Mouse (Mus musculus) limb, embryonic 14.5 days (tissue): ENCODE results near the gene Nr6a1. TPM values are rescaled to one million over a fixed set of nuclear protein-coding genes. Genes with fewer than 3 reads are reported as not detected.

Source experiments
- ATAC-seq: fragments of 200-750 bp; cut with Nextera tagmentation; 2 replicates; pipeline ENCODE4 v1.8.0; 2017; ENCODE audit warnings: low read depth, moderate number of reproducible peaks, moderate TSS enrichment; ENCODE audit not compliant: low FRiP score
- DNase-seq: peaks from one replicate; pipeline ENCODE4 v3.0.0-alpha.2; 2015; ENCODE audit warnings: low spot score
- H3K27ac ChIP-seq: fragments of 300-500 bp; sonication (generic); replicated peaks from 2 replicates; pipeline ENCODE4 v1.5.1; 2014; ENCODE audit warnings: low read depth, mild to moderate bottlenecking, low read length, moderate library complexity, mixed read lengths
- H3K27me3 ChIP-seq: fragments of 300-500 bp; sonication (generic); 2 replicates; pipeline ENCODE4 v1.6.1; 2014; ENCODE audit warnings: low read length, mixed read lengths; ENCODE audit not compliant: control insufficient read depth, insufficient read depth
- H3K36me3 ChIP-seq: fragments of 300-500 bp; sonication (generic); 2 replicates; pipeline ENCODE4 v1.6.1; 2014; ENCODE audit warnings: mild to moderate bottlenecking, low read length, moderate library complexity, mixed read lengths; ENCODE audit not compliant: control insufficient read depth, insufficient read depth
- H3K4me1 ChIP-seq: fragments of 300-500 bp; sonication (generic); 2 replicates; pipeline ENCODE4 v1.6.1; 2014; ENCODE audit warnings: antibody characterized with exemption, low read length, mixed read lengths; ENCODE audit not compliant: control insufficient read depth, insufficient read depth
- H3K4me2 ChIP-seq: fragments of 300-500 bp; sonication (generic); replicated peaks from 2 replicates; pipeline ENCODE4 v1.6.1; 2014; ENCODE audit warnings: low read depth, mild to moderate bottlenecking, low read length, moderate library complexity; ENCODE audit not compliant: severe bottlenecking
- H3K4me3 ChIP-seq: fragments of 300-500 bp; sonication (generic); replicated peaks from 2 replicates; pipeline ENCODE4 v1.5.1; 2014; ENCODE audit warnings: low read length
- H3K9ac ChIP-seq: fragments of 300-500 bp; sonication (generic); 2 replicates; pipeline ENCODE4 v1.6.1; 2014; ENCODE audit warnings: mild to moderate bottlenecking, low read depth, low read length, moderate library complexity; ENCODE audit not compliant: severe bottlenecking
- H3K9me3 ChIP-seq: fragments of 300-500 bp; sonication (generic); 2 replicates; pipeline ENCODE4 v1.6.1; 2016; ENCODE audit warnings: low read length; ENCODE audit not compliant: control insufficient read depth
- POLR2A ChIP-seq: fragments of 200-500 bp; IDR thresholded peaks from 2 replicates; pipeline ENCODE4 v1.8.0; 2012; ENCODE audit warnings: inconsistent platforms, mild to moderate bottlenecking, moderate library complexity, borderline replicate concordance; ENCODE audit not compliant: insufficient read depth, insufficient read length; ENCODE audit errors: extremely low read depth
- WGBS: fragments of 180-500 bp; shearing (Covaris S2); extraction: QIAGEN DNeasy Blood & Tissue Kit; methylation state at CpG from one replicate; pipeline ENCODE4 v1.1.7; 2014; 5-methylcytosine and 5-hydroxymethylcytosine counted together
- polyA plus RNA-seq, 2 experiments: library from polyadenylated mRNA; depleted of rRNA in 1 of 2; stranded (reverse) in 1 of 2; unstranded in 1 of 2; fragments of >200 nt; fragmentation: Nextera tagmentation in 1 of 2; extraction: Ambion mirVana in 1 of 2; gene quantifications; 2 replicates each; pipeline versions ENCODE4 v1.2.1 to v1.2.3; 2012 to 2014

Gene Nr6a1
- polyA plus RNA-seq, 2 experiments, result 1.2 to 2.4 TPM

- H3K27ac ChIP-seq, result no peak overlapping the region
- H3K36me3 ChIP-seq, result no peaks in the 10 kb centered on the region
Observed at GRCm38 (mm10) chr2:38973223-38973622, 45.7 kb upstream of the Nr6a1 start.

GRCm38 (mm10) chr2:38970057-38970456 is 42.6 kb upstream of the Nr6a1 start:
- H3K4me2 ChIP-seq, result no peak overlapping the region
- no peak for DNase-seq
- no peak overlapping the region for H3K4me3 ChIP-seq
- no peaks in the 10 kb centered on the region for H3K9me3 ChIP-seq
- H3K27me3 ChIP-seq, result no peaks in the 10 kb centered on the region
- no peak overlapping the region for H3K27ac ChIP-seq
- no peak for TF ChIP-seq POLR2A
- no peak overlapping the region for H3K9ac ChIP-seq
- ATAC-seq, result no peak
- WGBS, result 78% methylated on average over 5 of the region's 5 CpGs
- no peaks in the 10 kb centered on the region for H3K36me3 ChIP-seq
- no peaks in the 10 kb centered on the region for H3K4me1 ChIP-seq

More at GRCm38 (mm10) chr2:38973223-38973622, 45.7 kb upstream of the Nr6a1 start:
- 37% methylated on average over 2 of the region's 2 CpGs for WGBS
- no peak overlapping the region for H3K4me2 ChIP-seq
- no peaks in the 10 kb centered on the region for H3K4me1 ChIP-seq
- no peak overlapping the region for H3K9ac ChIP-seq
- no peaks in the 10 kb centered on the region for H3K27me3 ChIP-seq
- DNase-seq, result no peak
- H3K9me3 ChIP-seq, result no peaks in the 10 kb centered on the region
- TF ChIP-seq POLR2A, result no peak
- H3K4me3 ChIP-seq, result no peak overlapping the region
- no peak for ATAC-seq

- no peak for TF ChIP-seq POLR2A
- Histone ChIP-seq H3K36me3 (no peaks in the 10 kb centered on the region), H3K27ac (no peak overlapping the region), H3K4me3 (no peak overlapping the region), H3K9ac (no peak overlapping the region), H3K4me1 (no peaks in the 10 kb centered on the region), H3K4me2 (no peak overlapping the region), H3K27me3 (no peaks in the 10 kb centered on the region), H3K9me3 (no peaks in the 10 kb centered on the region)
- DNase-seq (no peak), ATAC-seq (no peak)
- 83% methylated on average over 2 of the region's 2 CpGs for WGBS
Observed at GRCm38 (mm10) chr2:38969650-38970049, 42.2 kb upstream of the Nr6a1 start.

GRCm38 (mm10) chr2:38964198-38964597 is 36.7 kb upstream of the Nr6a1 start:
- Histone ChIP-seq H3K36me3 (no peaks in the 10 kb centered on the region), H3K9me3 (no peaks in the 10 kb centered on the region), H3K27me3 (no peaks in the 10 kb centered on the region), H3K9ac (no peak overlapping the region), H3K4me1 (no peaks in the 10 kb centered on the region), H3K4me3 (no peak overlapping the region), H3K27ac (no peak overlapping the region), H3K4me2 (no peak overlapping the region)
- WGBS, result 16% methylated on average over 4 of the region's 4 CpGs
- ATAC-seq (no peak), DNase-seq (no peak)
- no peak for TF ChIP-seq POLR2A

- no peak for TF ChIP-seq POLR2A
- 79% methylated on average over 5 of the region's 5 CpGs for WGBS
Observed at GRCm38 (mm10) chr2:38957671-38958223, 30.3 kb upstream of the Nr6a1 start.

GRCm38 (mm10) chr2:38956062-38956461 is 28.6 kb upstream of the Nr6a1 start:
- TF ChIP-seq POLR2A, result no peak
- ATAC-seq, result no peak
- no peaks in the 10 kb centered on the region for H3K4me1 ChIP-seq
- no peaks in the 10 kb centered on the region for H3K27me3 ChIP-seq
- H3K36me3 ChIP-seq, result no peaks in the 10 kb centered on the region
- H3K4me2 ChIP-seq, result no peak overlapping the region
- no peak for DNase-seq
- H3K4me3 ChIP-seq, result no peak overlapping the region
- no peak overlapping the region for H3K9ac ChIP-seq
- no peak overlapping the region for H3K27ac ChIP-seq
- no peaks in the 10 kb centered on the region for H3K9me3 ChIP-seq
- WGBS, result 63% methylated on average over 2 of the region's 2 CpGs

More at GRCm38 (mm10) chr2:38957671-38958223, 30.3 kb upstream of the Nr6a1 start:
- Histone ChIP-seq H3K4me2 (no peak overlapping the region), H3K36me3 (no peaks in the 10 kb centered on the region), H3K9ac (no peak overlapping the region), H3K27me3 (no peaks in the 10 kb centered on the region), H3K4me3 (no peak overlapping the region), H3K9me3 (no peaks in the 10 kb centered on the region), H3K27ac (no peak overlapping the region), H3K4me1 (no peaks in the 10 kb centered on the region)
- DNase-seq (no peak), ATAC-seq (no peak)
